Mouse (Mus musculus) E14TG2a.4 (cell line): ENCODE results near the gene Mfsd9.

ENCODE experiments used
- CTCF ChIP-seq: conservative IDR thresholded peaks from 2 replicates; pipeline ENCODE4 v1.5.1; 2014; ENCODE audit warnings: low read length
- POU5F1 ChIP-seq: IDR thresholded peaks from 2 replicates; pipeline ENCODE4 v1.6.1; 2014; ENCODE audit warnings: low read length, borderline replicate concordance

DNA sequence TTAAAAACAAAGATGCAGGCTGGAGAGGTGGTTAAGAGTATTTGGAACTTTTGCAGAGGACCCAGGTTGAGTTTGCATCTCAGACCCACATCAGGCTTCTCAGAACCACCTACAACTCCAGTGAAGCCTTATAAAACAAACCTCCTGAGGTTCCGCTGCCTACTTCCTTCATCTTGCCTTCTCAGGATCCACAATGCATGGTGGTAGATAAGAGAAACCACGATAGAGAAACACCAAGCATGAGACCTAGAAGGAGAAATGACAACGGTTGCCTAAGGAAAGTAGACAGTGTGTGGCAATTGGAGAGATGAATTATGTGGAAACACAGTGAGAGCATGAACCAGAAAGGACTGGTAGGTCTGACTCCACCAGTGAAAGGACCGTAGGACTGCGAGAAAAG is 10.4 kb upstream of the Mfsd9 start:
- TF ChIP-seq CTCF, result no peak
- TF ChIP-seq POU5F1, result no peak
